Mouse (Mus musculus): ENCODE data around the gene Il17d. TPM values are rescaled to one million over a fixed set of nuclear protein-coding genes. Genes with fewer than 3 reads are reported as not detected.
A peak's percentile ranks its signal among the peaks of the same experiment; 100 is the strongest.

Il17d gene
- 10 to 100 TPM; 15.2 to 15.8 TPM for total RNA-seq (2021)

DNA sequence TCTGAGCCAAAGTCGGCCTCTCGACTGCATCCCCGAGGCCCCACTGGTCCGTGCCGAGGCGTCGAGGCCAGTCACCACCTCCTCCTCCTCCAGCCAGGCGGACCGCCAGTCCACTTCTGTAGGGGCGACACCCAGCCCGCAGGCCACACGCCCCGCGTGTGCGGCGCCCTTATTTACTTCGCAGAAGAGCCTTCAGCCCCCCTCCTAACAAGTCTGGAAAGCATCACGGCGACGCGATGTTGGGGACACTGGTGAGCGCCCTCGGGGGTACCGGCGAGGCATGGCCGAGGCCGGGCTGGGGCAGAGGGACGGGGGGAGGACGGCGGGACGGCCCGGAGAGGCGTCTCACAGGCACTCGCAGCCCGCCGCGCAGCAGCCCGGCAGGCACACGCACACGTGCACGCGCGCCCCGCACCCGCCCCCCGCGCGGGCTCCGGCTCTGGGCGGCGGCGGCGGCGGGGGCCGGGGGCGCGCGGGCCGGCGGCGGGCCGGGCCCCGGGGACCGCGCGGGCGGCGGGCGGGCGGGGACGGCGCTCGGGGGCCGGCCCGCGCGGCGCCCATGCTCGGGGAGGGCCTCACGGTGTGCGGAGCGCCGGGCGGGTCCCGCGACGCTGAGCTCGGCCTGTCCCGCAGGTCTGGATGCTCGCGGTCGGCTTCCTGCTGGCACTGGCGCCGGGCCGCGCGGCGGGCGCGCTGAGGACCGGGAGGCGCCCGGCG lies at the start of gene Il17d:
Gene Il17d, plus strand, starts transcription at position 107 of the 717 bp plus-strand sequence.
- intact Hi-C loops (cut with DNase I): loop anchor here (5.0 kb wide), 1 partner anchor 48 kb away; no protein-coding TSS in a partner anchor
- DNase-seq (ENCODE audit: low spot score in 2 of 2): peak in 1 of 2 experiments; percentile 38

DNA sequence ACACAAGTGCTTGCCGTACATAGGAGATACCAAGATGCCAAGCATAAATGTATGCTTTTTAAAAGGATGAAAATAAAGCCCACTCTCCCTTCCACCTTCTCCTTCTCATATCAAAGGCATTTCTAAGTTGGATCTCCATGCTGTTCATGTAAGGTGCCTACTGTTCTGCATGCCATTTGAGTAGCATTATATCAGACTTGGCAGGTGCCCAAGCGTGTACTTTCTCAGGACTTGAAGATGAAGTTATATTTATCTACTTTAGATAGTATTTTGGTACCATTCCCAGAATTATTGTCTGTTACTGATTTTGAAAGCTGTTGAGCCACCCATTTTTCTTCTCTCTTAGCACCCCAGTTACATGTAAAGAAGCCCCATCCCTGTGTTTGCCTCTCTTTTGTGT lies 49.5 kb upstream of the Il17d start:
- peak; percentile 74 to 89 for DNase-seq (ENCODE audit: low spot score in 2 of 2)
- intact Hi-C loops (cut with DNase I): loop anchor here (5.0 kb wide), 1 partner anchor 52 kb away; no protein-coding TSS in a partner anchor

DNA sequence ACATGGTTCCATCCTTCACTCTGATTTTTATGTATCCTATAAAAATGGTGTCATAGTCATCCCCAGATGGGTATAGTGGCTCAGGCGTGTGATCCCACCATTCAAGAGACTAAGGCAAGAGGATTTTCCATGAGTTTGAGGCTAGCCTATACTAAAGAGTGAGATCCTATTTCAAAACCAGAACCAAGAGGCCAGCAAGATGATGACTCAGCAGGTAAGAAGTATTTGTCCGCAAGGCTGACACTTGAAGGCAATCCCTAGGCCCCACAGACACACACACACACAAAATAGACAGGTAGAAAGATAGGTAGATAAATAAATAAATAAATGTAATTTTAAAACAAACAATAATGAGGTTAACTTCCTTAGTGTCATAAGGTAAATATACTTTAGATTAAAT lies 42.3 kb upstream of the Il17d start:
- intact Hi-C loops (cut with DNase I): no loop called here
- DNase-seq (ENCODE audit: low spot score in 2 of 2): no peak

DNA sequence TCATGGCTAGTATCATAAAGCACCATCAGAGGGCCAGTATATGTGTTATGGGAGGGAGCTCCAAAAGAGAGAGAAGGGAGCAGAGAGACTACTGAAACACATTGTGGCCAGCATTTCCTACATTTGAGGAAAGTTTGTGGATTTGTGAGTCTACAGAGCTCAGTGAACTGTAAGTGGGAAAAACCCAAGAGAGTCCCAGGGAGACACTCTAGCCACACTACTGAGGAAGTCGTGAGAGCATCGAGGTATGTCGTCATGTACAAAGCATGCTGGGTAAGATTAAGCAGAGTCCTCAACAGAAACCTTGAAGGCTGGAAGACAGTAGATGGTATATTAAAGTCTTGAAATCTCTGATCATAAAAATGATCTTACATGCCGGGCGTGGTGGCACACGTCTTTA lies 40.4 kb upstream of the Il17d start:
- DNase-seq (ENCODE audit: low spot score in 2 of 2): no peak
- intact Hi-C loops (cut with DNase I): no loop called here

DNA sequence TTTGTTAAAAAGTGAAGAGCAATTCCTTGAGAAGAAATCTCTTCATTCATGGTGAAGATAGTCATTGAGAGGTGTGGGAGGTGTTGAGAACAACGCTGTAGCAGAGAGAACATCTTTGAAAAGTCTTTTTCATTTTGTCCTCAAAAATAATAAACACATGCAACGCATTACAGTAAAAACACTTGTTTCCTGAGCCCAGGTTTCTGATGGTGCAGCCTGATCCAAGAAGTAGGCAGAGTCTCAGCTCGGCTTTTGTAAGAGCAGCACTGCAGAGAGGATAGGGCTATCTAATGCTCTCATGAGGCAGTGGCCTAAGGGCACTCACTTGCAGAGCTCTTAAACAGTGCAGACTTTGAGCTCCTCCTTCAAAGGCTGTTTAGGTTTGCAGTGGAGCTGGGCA lies 34.9 kb upstream of the Il17d start:
- peak in 1 of 2 experiments; percentile 31 for DNase-seq (ENCODE audit: low spot score in 2 of 2)
- intact Hi-C loops (cut with DNase I): no loop called here

DNA sequence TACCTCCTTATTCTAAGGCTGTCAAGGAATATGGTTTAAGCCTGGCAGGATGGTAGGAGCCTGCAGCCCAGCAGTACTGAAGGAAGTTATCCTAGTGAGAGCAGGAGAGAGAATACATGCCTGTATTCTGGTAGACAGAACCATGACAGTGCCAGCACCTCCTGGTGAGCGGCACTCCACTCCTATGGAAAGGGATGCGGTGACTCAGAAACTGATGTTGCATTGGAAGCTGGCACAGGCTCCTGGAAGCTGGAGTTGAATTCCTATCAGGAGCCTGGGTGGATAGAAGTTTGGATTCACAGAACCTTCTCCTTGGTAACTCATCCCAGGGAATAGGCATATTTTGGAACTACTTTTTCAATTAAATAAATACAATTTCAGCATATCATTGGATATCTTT lies 30.7 kb upstream of the Il17d start:
- intact Hi-C loops (cut with DNase I): no loop called here
- peak in 1 of 2 experiments; percentile 47 for DNase-seq (ENCODE audit: low spot score in 2 of 2)

DNA sequence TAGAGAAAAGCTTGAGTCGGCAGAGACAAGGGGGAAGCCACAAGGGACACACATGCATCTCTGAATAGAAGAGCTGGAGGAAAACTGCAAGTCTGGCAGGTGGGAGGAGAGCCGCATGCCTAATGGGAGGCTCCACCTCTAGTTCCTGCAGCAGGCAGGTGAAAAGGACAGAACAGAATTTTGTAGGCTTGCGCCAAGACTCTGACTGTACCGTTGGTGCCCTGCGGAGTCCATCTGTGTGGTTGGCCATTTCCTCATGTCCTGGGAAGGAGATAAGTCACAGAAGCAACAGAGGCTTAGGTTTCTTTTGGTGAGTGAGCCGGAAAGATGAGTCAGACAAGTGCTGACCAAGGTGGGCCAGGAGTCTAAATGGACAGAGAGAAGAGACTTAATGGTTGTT lies 20.8 kb upstream of the Il17d start:
- intact Hi-C loops (cut with DNase I): no loop called here
- no peak for DNase-seq (ENCODE audit: low spot score in 2 of 2)

DNA sequence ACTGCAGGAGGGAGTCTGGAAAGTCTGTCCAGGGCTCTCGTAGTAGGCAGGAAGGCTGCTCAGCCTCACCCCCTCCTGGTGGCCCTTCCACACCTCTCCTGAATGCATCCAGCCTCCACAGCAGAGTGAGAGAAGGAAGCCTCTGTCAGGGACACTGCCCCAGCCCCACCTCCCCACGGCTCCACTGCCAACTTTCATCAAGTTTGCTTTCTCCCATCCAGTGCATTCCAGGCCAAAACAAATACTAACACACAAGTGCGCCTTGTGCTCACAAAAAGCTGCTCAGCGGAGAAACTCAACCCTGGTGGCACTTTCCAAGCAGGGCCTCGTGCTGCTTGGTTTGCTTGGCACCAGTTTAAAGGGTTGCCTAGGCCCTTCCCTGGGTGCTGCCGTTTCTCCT lies 15.0 kb upstream of the Il17d start:
- peak; percentile 18 to 53 for DNase-seq (ENCODE audit: low spot score in 2 of 2)
- intact Hi-C loops (cut with DNase I): no loop called here

DNA sequence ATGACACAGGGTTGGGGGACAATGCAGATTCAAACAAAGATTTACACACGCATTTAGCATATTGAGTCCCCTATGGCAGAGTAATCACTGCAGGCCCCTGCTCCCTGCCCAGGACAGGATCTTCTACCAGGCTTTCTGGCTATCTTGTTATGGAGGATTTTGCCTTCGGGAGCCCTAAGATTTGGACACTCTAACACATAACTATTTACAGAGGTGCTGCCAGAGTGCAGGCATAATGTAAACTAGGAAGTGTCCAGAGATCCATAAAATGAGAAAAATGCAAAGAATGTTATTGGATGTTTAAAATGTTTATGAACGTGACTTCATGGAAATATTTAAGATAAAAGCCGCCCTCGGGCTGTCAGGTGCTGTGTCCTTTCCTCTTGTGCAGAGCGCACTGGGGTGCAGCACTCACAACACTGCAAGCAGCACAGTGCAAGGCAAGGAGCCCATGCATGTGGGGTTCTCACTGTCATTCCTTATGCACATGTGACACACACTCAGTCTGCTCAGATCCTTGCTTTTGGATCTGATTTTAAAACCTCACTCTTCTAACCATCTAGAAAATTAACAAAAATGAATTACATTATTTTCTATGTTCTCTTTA lies 9.3 kb upstream of the Il17d start:
- no peak for DNase-seq (ENCODE audit: low spot score in 2 of 2)
- intact Hi-C loops (cut with DNase I): no loop called here

DNA sequence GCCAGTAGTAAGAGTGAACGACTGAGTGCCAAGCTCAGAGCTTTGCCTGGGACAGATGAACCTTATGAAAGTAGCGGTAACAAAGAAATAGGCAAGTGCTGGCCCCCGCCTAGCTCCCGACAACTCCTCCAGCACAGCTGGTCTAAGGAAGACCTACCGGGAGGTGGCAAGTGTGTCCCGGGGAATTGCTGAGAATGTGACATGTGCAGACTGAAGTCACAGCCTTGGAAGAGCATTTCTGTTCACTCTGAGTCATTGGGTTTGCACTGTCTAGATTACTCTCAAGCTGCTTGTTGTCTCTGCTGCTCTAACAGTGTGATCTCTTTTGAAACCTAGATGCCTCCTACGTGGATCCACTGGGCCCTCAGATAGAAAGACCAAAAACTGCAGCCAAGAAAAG lies 7.6 kb upstream of the Il17d start:
- intact Hi-C loops (cut with DNase I): no loop called here
- DNase-seq (ENCODE audit: low spot score in 2 of 2): peak in 1 of 2 experiments; percentile 87

DNA sequence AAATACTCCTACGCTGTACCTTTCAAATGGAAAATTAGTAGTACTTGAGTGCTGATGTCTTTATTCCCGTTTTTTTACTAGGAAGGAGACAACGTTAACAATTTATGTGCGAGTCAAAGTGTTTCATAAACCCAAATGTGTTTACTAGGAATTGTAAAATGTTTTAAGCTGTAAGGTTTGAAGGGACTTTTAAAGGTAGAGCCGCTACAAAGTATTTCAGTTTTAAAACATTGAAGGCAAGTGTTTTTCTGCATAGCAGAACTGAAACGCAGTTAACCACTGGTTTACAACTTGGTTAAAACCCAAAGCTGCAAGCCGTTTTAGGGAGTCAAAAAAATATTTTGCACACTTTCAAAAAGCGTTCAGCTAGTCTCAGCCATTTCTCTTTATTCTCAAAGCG lies 815 bp upstream of the Il17d start:
- intact Hi-C loops (cut with DNase I): no loop called here
- DNase-seq (ENCODE audit: low spot score in 2 of 2): no peak

DNA sequence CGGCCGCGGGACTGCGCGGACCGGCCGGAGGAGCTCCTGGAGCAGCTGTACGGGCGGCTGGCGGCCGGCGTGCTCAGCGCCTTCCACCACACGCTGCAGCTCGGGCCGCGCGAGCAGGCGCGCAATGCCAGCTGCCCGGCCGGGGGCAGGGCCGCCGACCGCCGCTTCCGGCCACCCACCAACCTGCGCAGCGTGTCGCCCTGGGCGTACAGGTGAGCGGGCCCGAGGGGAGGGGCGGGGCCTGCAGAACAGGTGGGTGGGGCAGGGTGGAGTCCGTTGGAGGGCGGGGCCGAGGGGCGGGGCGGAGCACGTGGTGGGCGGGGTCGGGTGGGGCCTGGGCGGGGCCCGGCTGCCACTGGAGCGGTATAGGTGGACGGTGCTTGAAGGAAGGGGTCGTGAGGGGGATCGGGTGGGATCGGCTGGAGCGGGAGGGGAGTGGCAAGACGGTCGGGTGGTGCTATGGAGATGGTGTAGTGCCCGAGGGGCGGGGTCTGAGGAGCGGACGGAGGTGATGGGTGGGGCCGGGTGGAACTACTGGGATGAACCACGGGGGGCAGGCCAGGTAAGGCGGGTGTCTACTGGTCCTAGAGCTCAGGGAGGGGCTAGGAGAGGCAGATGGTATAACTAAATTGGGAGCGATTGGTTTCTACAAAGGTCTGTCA lies 942 bp downstream of the Il17d start:
- intact Hi-C loops (cut with DNase I): loop anchor here (5.0 kb wide), 1 partner anchor 48 kb away; no protein-coding TSS in a partner anchor

DNA sequence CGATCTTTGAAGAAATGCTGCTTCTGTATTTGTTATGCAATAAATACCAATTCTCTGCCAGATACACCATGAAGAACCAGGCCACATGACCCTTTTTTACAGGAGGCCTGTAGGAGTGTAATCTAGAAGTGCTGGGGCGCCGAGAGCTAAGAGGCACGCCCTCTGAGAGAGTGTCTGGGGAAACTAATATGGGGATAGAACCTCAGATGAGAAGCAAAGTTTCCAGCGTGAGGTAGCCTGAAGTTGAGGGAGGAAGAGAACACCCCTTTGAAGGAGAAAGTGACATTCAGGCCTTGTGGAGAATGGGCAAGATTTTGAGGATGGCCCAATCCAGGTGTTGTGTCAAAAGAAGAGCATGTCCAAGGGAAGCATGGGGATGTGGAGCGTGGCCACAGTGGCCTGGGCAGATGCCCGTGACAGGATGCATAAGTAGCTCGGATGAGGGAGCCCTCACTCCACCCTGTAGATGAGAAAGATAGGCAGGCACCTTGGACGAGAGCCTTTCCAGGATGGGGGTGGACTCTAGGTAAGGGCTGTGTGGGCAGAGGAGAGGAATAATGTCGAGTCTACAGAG lies 1.6 kb downstream of the Il17d start:
- DNase-seq (ENCODE audit: low spot score in 2 of 2): peak in 1 of 2 experiments; percentile 38
- intact Hi-C loops (cut with DNase I): loop anchor here (5.0 kb wide), 1 partner anchor 49 kb away; no protein-coding TSS in a partner anchor

More for the DNA sequence above, 942 bp downstream of the Il17d start:
- peak; percentile 71 to 89 for DNase-seq (ENCODE audit: low spot score in 2 of 2)

DNA sequence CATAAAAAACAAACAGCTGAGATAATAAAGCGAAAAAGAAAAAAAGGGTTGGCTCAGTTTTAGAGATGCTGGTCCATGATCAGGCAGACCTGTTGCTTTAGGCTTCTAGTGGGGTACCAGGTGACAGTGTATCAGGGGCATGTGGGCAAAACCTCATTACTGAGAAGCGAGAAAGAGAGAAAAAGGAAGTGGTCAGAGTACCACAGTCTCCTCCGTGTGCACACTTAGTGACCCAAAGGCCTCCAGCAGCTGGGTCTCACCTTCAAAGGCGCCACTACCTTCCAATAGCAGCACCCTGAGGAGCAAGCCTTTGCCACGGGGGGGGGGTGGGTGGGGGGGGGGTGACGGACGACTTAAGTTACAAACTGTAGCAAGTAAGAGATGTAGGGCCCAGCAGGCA lies 2.5 kb downstream of the Il17d start:
- intact Hi-C loops (cut with DNase I): loop anchor here (5.0 kb wide), 1 partner anchor 50 kb away; no protein-coding TSS in a partner anchor
- no peak for DNase-seq (ENCODE audit: low spot score in 2 of 2)

DNA sequence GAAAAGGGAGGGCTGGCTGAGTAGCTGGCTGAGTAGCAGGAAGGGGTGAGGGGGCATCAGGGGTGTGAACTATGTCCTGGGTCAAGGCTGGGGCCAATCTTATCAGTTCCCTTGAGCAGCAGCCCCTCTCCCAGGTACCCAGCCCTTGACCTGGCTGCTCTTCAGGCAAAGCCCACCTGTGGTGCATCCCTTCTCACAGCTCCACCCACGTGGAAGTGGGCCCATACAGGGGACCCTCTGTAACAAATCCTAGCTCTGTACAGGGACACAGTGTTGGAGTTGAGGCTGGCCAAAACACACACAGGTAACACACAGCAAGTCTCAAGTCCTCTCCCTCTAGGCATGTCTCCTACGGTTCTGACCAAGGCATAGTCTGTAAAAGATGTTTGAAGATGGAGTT lies 3.0 kb downstream of the Il17d start:
- intact Hi-C loops (cut with DNase I): loop anchor here (5.0 kb wide), 1 partner anchor 50 kb away; no protein-coding TSS in a partner anchor
- no peak for DNase-seq (ENCODE audit: low spot score in 2 of 2)

DNA sequence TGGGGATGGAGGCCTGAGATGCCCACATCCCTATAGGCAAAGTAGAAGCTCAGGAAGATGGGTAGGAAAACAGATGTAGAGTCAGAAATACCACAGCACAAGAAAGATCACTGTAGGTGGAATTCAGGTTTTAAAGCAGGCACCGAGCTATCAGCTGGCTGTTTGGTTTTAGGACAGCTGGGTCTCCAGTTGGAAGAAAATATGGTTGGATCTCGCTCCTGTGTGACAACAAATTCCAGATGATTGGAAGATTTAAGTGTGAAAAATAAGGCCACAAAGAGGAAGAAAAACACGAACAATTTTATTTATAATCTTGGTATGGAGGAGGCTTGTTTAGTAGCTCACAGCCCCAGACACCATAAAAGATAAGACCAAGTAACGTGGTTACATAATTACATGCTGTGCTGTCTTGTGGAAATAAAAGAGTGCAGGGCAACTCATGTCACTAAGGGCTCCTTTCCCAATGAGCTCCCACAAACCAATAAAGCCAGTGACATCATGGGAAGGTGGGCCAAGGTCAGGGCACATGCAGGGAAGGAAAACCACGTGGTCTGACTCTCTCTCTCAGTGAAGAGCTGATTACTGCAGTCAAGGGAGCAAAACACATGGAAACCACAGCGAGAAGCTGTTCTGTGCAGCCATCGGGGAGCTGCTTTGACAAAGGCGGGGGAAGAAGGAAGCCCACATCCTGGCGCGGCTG lies 4.7 kb downstream of the Il17d start:
- intact Hi-C loops (cut with DNase I): loop anchor here (5.0 kb wide), 1 partner anchor 52 kb away; no protein-coding TSS in a partner anchor
- peak; percentile 56 to 83 for DNase-seq (ENCODE audit: low spot score in 2 of 2)

DNA sequence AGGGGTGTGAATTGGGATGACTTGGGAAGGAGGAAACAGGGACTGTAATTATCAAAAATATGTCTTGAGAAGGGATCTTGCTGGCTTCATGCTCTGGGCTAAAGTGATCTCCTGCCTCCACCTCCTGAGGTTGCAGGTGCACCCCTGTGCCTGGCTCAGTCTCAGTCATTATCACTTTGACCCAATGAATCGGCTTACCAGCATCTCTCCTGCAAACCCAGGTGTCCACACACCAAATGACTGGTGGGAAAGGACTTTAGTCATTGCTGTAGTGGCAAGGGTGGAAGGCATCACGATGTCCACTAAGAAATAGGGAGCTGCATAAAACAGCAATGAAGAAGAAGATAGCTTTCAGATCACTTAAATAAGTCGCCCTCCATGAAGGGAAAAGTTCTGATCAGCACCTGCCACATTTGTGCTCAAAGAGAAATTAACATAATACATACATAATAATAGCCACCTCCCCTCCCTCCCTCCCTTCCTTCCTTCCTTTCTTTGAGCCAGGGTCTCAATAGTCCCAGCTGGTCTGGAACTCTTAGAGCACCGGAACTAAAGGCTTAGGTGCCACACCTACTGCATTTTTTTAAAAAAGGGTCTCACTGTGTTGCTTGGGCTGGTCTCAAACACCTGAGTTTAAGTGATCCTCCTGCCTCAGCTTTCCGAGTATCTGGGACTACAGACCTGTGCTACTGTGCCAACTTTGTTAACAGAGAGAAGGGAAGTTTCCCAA lies 5.4 kb downstream of the Il17d start:
- DNase-seq (ENCODE audit: low spot score in 2 of 2): no peak
- intact Hi-C loops (cut with DNase I): loop anchor here (5.0 kb wide), 2 partner anchors 42 to 53 kb away; partner anchors contain the start of gene Eef1akmt1

DNA sequence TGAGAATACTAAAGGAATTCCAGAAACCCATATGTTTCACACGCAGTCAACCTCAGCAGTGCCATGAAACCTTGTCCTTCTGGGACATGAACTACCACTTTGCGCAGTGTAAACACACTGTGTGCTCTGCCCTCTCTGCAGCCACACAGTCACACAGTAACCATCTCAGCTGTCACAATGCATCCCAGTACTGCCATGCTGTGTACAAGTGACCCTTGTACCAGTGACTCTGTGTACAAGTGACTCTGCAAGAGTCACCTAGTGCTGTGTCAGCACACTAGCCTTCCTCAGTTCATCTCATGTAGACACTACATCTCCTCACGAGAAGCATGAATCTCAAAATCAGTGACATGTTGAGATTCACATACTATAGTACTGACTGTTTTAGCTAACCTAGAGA lies 8.0 kb downstream of the Il17d start:
- intact Hi-C loops (cut with DNase I): loop anchor here (5.0 kb wide), 1 partner anchor 40 kb away; the partner anchor contains the start of gene Eef1akmt1
- DNase-seq (ENCODE audit: low spot score in 2 of 2): no peak

DNA sequence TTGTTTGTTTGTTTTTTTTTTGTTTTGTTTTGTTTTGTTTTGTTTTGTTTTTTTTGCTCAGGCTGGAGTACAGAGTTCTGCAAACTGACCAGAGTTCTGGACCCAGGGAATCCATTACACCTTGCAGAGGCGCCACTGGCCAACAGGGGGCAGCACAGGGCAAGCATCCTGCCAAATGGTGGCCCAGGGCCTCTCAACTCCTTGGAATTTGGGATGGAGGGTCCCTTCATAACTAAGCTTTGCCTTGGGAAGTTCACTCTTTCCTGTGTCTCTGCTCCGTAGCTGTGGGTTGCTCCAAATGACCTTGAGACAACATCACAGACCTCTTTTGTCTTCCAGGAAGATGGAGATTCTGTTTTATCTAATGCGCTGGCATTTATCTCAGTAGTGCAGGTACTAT lies 8.6 kb downstream of the Il17d start:
- peak in 1 of 2 experiments; percentile 29 for DNase-seq (ENCODE audit: low spot score in 2 of 2)

More for the DNA sequence above, 8.6 kb downstream of the Il17d start:
- intact Hi-C loops (cut with DNase I): loop anchor here (5.0 kb wide), 1 partner anchor 39 kb away; the partner anchor contains the start of gene Eef1akmt1

Measured in left cerebral cortex, postnatal 25 days (tissue).